Mouse (Mus musculus) right cerebral cortex, adult 2 months (tissue): ENCODE data around the gene Gm49325.
A peak's percentile ranks its signal among the peaks of the same experiment; 100 is the strongest.

ENCODE experiments used
- DNase-seq, 2 experiments: peaks; one replicate each; pipeline ENCODE4 v3.0.0; 2021 to 2022; ENCODE audit warnings: low spot score in 2 of 2

The Gm49325 gene

GRCm38 (mm10) chr10:77589117-77589516 lies 16.9 kb upstream of the Gm49325 start:
- DNase-seq = no peak

GRCm38 (mm10) chr10:77589749-77590148 lies 16.2 kb upstream of the Gm49325 start:
- no peak for DNase-seq

- no peak for DNase-seq
These were observed 15.2 kb upstream of the Gm49325 start for GRCm38 (mm10) chr10:77590812-77591211.

DNA sequence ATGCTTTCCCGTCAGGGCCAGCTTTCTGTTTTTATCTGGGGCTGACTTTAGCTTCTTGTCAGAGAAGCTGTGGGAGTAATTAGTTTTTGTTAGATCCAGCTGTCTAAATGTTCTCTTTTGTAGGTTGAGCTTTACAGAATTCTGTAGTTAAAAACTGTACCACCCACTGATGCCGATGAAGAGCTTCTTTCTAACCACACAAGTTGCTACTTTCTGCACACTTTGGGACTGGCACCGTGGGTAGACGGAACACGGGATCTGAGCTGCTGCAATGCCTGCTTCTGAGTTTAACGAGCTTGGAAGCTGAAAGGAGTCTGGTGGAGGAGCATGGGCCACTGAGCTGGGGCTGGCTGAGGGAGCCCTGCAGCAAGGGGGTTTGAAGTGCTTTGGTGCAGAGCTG lies 14.5 kb upstream of the Gm49325 start:
- DNase-seq = peak; percentile 74 to 78

DNA sequence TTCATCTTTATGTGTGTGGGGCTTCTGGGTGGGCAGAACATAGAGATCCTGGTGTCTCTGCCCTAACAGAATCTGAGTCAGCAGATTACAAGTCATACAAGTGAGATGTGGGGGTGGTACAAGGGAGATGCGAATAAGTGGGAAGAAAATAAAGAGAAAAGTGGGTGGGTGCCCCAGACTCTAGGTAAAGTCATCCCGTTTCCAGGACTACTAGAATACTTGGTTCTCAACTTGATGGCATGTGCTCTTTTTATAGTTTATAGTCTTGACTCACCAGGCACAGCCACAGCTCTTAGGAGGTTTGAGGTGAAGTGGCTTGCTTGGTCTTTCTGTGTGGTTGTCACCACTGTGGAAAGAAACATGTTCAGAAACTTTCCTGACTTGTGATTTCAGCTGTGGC lies 9.9 kb upstream of the Gm49325 start:
- DNase-seq = no peak

- no peak for DNase-seq
These were observed 3.0 kb upstream of the Gm49325 start for GRCm38 (mm10) chr10:77603021-77603420.

DNA sequence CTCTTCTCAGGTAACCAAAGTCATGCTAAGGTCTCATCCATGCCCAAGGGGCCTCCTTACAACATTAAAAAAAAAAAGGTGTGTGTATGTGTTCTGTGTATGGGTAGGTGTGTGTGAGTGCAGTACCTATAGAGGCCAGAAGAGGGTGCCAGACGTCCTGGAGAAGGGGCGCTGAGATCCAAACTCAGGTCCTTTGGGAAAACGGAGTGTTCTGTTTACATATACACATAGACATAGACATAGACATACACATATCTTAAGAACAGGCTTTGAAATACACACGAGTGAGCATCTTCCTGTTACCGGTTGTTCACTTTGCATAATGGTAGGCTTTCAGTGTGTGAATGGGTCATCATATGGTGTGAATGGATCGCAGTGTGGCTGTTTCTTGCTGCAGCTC lies 1.9 kb upstream of the Gm49325 start:
- no peak for DNase-seq

- DNase-seq = no peak
These were observed 1.0 kb upstream of the Gm49325 start for GRCm38 (mm10) chr10:77604958-77605357.

GRCm38 (mm10) chr10:77605368-77605767 lies 629 bp upstream of the Gm49325 start:
- no peak for DNase-seq

DNA sequence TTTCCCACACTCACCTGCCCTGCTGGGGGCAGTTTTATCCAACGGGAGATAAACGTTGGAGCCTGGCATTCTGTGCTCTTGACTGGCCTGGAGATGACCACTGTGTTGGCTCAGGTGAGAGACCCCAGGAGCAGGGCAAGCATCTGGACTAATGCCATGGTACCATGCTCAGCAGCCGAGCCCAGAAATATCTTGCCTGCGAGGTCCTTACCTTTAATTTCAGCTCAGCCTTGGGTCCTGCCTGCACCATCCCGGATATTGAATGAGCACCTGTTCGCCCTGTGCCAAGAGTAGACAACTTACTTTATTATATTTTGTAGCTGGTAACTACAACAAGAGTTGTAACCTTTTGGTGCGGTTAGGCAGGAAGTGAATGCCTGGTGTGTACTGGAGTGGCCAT lies 858 bp downstream of the Gm49325 start:
- DNase-seq = no peak

GRCm38 (mm10) chr10:77607441-77607840 lies 1.4 kb downstream of the Gm49325 start:
- no peak for DNase-seq

DNA sequence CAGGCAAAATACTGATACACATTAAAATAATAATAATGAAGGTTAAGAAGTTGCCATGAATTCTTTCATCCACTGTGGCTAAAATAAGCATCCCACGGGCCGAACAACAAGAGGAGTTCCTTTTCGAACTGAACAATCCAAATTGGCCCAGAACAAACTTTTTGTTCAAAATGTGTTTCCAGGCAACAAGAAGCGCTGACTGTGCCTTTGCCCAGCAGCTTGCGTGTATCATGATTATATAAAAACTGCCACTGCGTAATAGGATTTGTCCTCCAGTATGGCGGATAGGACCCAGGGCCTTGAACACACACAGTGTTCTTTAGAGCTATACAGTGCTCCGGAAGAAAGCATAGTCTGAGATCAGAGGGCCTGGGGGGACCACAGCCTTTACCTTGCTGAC lies 2.6 kb downstream of the Gm49325 start:
- no peak for DNase-seq

GRCm38 (mm10) chr10:77610221-77610961 lies 4.4 kb downstream of the Gm49325 start:
- no peak for DNase-seq

DNA sequence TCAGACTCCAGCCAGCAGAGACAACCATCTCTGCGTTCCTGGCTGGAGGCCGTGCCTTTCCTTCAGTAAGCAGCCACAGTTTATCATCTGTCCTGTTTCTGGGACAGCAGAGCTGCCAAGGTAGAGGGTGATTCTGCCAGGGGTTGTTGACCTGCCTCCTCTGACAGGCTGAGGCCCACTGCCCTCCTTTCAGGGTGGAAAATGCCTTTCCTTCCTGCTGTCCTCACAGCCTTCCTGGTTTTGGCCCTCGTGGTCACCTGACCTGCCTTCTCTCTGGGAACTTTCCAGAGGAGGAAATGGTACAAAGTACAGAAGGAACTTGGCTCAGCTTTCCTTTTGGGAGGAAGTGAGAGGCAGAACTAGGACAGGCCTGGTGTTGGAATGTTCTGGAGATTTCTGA lies 7.4 kb downstream of the Gm49325 start:
- DNase-seq = no peak

GRCm38 (mm10) chr10:77615647-77616046 lies 9.7 kb downstream of the Gm49325 start:
- no peak for DNase-seq

DNA sequence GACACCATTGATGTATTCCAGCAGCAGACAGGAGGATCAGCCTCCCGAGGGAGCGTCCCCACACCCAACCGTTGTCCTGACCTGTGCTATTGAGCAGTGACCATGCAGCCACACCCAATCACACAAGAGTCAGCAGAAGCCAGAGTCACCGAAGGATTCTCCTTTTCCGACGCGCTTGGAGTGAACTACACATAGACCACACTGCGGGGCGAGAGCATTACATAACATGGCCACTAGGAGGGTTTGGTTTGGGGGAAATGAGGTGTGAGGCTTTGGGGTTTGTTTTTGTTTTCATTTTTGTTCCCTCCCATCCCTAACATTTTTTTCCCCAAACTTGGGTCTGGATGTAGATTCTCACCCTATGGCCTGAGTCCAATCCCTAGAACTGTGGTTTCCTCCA lies 10.2 kb downstream of the Gm49325 start:
- no peak for DNase-seq

GRCm38 (mm10) chr10:77616926-77617325 lies 10.9 kb downstream of the Gm49325 start:
- no peak for DNase-seq

GRCm38 (mm10) chr10:77621546-77621945 lies 15.5 kb downstream of the Gm49325 start:
- no peak for DNase-seq

DNA sequence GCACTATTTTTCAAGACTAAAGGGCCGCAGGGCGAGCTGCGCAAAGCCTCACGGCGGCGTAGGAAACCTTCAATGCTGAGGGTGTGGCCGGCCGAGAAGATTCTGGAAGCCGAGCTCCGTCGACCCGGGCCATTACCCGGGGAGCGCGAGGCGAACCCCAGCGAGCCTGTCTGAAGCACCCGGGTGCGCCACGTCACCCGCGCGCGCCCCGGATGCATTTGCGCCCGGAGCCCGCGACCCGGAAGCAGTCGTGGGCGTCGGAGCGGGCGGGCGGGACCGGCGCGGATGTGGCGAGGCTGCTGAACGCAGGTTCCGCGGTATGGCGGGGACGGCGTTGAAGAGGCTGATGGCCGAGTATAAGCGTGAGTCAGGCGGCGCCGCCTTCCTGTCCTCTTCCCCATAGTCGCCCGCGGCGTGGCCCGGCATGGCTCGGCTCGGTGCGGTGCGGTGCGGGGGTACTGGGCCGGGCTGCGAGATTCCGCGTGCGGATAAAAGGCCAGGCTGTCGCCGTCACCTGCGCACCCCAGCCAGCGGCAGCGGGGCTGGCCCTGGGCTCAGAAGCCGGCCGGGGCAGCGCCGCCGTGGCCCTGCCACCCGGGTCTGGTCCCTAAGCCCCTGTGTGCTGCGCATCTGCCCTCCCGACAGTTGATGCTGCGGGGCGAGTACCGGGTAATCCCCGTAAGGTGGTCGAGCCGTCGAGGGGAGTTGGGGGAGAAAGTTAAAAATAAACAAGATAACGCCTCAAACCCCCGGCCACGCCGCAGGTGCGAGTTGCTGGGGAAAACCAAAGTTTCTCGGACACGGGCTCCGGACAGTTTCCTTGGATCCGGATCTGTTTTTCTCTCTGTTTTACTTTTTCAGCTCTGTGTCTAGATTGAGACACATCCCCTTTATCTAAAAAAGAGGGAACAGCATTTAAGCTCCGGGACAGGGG lies 16.3 kb downstream of the Gm49325 start, which contains the start of gene Ube2g2:
TSS of gene Ube2g2 (plus strand) at position 221 of the 934 bp plus-strand sequence.
- DNase-seq = peak; percentile 85 to 88

- DNase-seq = no peak
These were observed 17.1 kb downstream of the Gm49325 start for GRCm38 (mm10) chr10:77623069-77623492.

GRCm38 (mm10) chr10:77623639-77624400 lies 17.8 kb downstream of the Gm49325 start:
- no peak for DNase-seq

DNA sequence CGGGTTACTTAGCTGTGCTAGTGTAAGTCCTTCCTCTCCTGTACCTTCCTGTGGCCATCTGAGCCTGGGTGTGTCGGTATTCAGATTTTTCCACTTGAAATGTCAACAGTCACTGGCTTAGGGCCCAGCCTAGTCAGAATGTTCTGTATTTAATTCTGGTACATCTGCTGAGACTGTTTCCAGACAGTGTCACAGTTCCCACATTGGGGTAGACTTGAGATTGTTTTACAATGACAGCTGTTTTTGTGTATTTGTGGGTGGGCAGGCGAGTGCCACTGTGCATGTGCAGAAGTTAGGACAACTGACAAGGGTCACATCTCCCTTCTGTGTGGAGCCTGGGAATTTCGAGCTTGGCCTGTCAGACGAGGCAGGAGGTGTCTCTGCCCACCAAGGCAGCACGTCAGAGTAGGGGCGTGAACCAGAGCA lies 18.6 kb downstream of the Gm49325 start:
- peak; percentile 47 to 59 for DNase-seq
